Mouse (Mus musculus) forebrain, embryonic 16.5 days (tissue): ENCODE measurements around the gene Rsph1. TPM values are rescaled to one million over a fixed set of nuclear protein-coding genes. Genes with fewer than 3 reads are reported as not detected.

ENCODE experiments used
- ATAC-seq: fragments of 200-750 bp; cut with Nextera tagmentation; 2 replicates; pipeline ENCODE4 v1.8.0; 2017; ENCODE audit warnings: mild to moderate bottlenecking, moderate library complexity
- H3K27ac ChIP-seq: fragments of 300-500 bp; sonication (generic); 2 replicates; pipeline ENCODE4 v1.5.1; 2014; ENCODE audit warnings: low read length, control low read depth
- H3K27me3 ChIP-seq: fragments of 300-500 bp; sonication (generic); replicated peaks from 2 replicates; pipeline ENCODE4 v1.6.1; 2014; ENCODE audit warnings: low read length; ENCODE audit not compliant: control insufficient read depth, insufficient read depth
- H3K36me3 ChIP-seq: fragments of 300-500 bp; sonication (generic); 2 replicates; pipeline ENCODE4 v1.6.1; 2014; ENCODE audit not compliant: control insufficient read depth, insufficient read depth
- H3K4me1 ChIP-seq: fragments of 300-500 bp; sonication (generic); replicated peaks from 2 replicates; pipeline ENCODE4 v1.6.1; 2014; ENCODE audit warnings: low read length; ENCODE audit not compliant: control insufficient read depth, insufficient read depth
- H3K4me2 ChIP-seq: fragments of 300-500 bp; sonication (generic); 2 replicates; pipeline ENCODE4 v1.6.1; 2014; ENCODE audit warnings: mild to moderate bottlenecking, low read length, control low read depth
- H3K4me3 ChIP-seq: fragments of 300-500 bp; sonication (generic); replicated peaks from 2 replicates; pipeline ENCODE4 v1.5.1; 2014; ENCODE audit warnings: mild to moderate bottlenecking, low read length, control low read depth
- H3K9ac ChIP-seq: fragments of 300-500 bp; sonication (generic); replicated peaks from 2 replicates; pipeline ENCODE4 v1.6.1; 2014; ENCODE audit warnings: low read depth, low read length, control low read depth
- H3K9me3 ChIP-seq: fragments of 300-500 bp; sonication (generic); 2 replicates; pipeline ENCODE4 v1.6.1; 2016; ENCODE audit warnings: low read length; ENCODE audit not compliant: control insufficient read depth
- WGBS: fragments of 180-500 bp; shearing (Covaris S2); extraction: QIAGEN DNeasy Blood & Tissue Kit; methylation state at CpG from one replicate; pipeline ENCODE4 v1.1.7; 2014; 5-methylcytosine and 5-hydroxymethylcytosine counted together
- polyA plus RNA-seq: library from polyadenylated mRNA; unstranded; fragments of >200 nt; fragmentation: Nextera tagmentation; extraction: Ambion mirVana; gene quantifications from 2 replicates; pipeline ENCODE4 v1.2.1, GENCODE M21; 2015

The Rsph1 gene
- polyA plus RNA-seq, 1 experiment from 2014 or later, result 4.5 TPM

GRCm38 (mm10) chr17:31281830-31282686, 4.9 kb upstream of the Rsph1 start:
- H3K27ac ChIP-seq, result no peak overlapping the region
- ATAC-seq, result no peak
- H3K36me3 ChIP-seq, result no peaks in the 10 kb centered on the region
- H3K4me3 ChIP-seq, result no peak overlapping the region
- no peaks in the 10 kb centered on the region for H3K9me3 ChIP-seq
- no peaks in the 10 kb centered on the region for H3K27me3 ChIP-seq
- no peak overlapping the region for H3K9ac ChIP-seq
- H3K4me1 ChIP-seq, result peaks cover 10% of the 10 kb centered on the region
- no peak overlapping the region for H3K4me2 ChIP-seq
- 35% methylated on average over 19 of the region's 19 CpGs for WGBS

- WGBS, result 85% methylated on average over 6 of the region's 6 CpGs
- Histone ChIP-seq H3K9ac (no peak overlapping the region), H3K27me3 (no peaks in the 10 kb centered on the region), H3K36me3 (no peaks in the 10 kb centered on the region), H3K4me1 (peaks cover 14% of the 10 kb centered on the region), H3K9me3 (no peaks in the 10 kb centered on the region), H3K27ac (no peak overlapping the region), H3K4me3 (no peak overlapping the region), H3K4me2 (no peak overlapping the region)
- no peak for ATAC-seq
Measured at GRCm38 (mm10) chr17:31280269-31280668, 3.1 kb upstream of the Rsph1 start.

GRCm38 (mm10) chr17:31279541-31279940, 2.4 kb upstream of the Rsph1 start:
- H3K4me1 ChIP-seq, result peaks cover 14% of the 10 kb centered on the region
- no peak overlapping the region for H3K27ac ChIP-seq
- no peak overlapping the region for H3K9ac ChIP-seq
- no peaks in the 10 kb centered on the region for H3K9me3 ChIP-seq
- ATAC-seq, result no peak
- no peak overlapping the region for H3K4me2 ChIP-seq
- 91% methylated on average over 9 of the region's 9 CpGs for whole genome bisulfite sequencing
- H3K27me3 ChIP-seq, result no peaks in the 10 kb centered on the region
- H3K36me3 ChIP-seq, result no peaks in the 10 kb centered on the region
- no peak overlapping the region for H3K4me3 ChIP-seq

- no peak overlapping the region for H3K4me2 ChIP-seq
- no peaks in the 10 kb centered on the region for H3K9me3 ChIP-seq
- ATAC-seq, result no peak
- no peak overlapping the region for H3K4me3 ChIP-seq
- H3K4me1 ChIP-seq, result peaks cover 14% of the 10 kb centered on the region
- no peak overlapping the region for H3K9ac ChIP-seq
- no peak overlapping the region for H3K27ac ChIP-seq
- H3K27me3 ChIP-seq, result no peaks in the 10 kb centered on the region
- 86% methylated on average over 4 of the region's 4 CpGs for WGBS
- H3K36me3 ChIP-seq, result no peaks in the 10 kb centered on the region
Measured at GRCm38 (mm10) chr17:31277931-31278330, 748 bp upstream of the Rsph1 start.

GRCm38 (mm10) chr17:31276207-31276921, 819 bp downstream of the Rsph1 start:
- Histone ChIP-seq H3K4me1 (peaks cover 7% of the 10 kb centered on the region), H3K9me3 (no peaks in the 10 kb centered on the region), H3K27ac (no peak overlapping the region), H3K4me2 (peak overlapping the region; percentile 84), H3K27me3 (no peaks in the 10 kb centered on the region), H3K9ac (no peak overlapping the region), H3K4me3 (peak overlapping the region; percentile 48), H3K36me3 (no peaks in the 10 kb centered on the region)
- ATAC-seq, result no peak; the same call in 1 of the 2 replicates
- WGBS, result 21% methylated on average over 8 of the region's 9 CpGs

GRCm38 (mm10) chr17:31275181-31275580, 2.0 kb downstream of the Rsph1 start:
- no peaks in the 10 kb centered on the region for H3K9me3 ChIP-seq
- no peak overlapping the region for H3K4me3 ChIP-seq
- 78% methylated on average over 6 of the region's 6 CpGs for WGBS
- ATAC-seq, result no peak
- no peak overlapping the region for H3K4me2 ChIP-seq
- H3K27ac ChIP-seq, result no peak overlapping the region
- H3K4me1 ChIP-seq, result peaks cover 7% of the 10 kb centered on the region
- no peaks in the 10 kb centered on the region for H3K36me3 ChIP-seq
- H3K27me3 ChIP-seq, result no peaks in the 10 kb centered on the region
- H3K9ac ChIP-seq, result no peak overlapping the region

- Histone ChIP-seq H3K27ac (no peak overlapping the region), H3K27me3 (no peaks in the 10 kb centered on the region), H3K4me2 (no peak overlapping the region), H3K9ac (no peak overlapping the region), H3K9me3 (no peaks in the 10 kb centered on the region), H3K4me3 (no peak overlapping the region), H3K36me3 (no peaks in the 10 kb centered on the region), H3K4me1 (peaks cover 7% of the 10 kb centered on the region)
- ATAC-seq, result no peak
- WGBS, result 87% methylated on average over 8 of the region's 8 CpGs
Measured at GRCm38 (mm10) chr17:31273631-31274030, 3.6 kb downstream of the Rsph1 start.

- no peaks in the 10 kb centered on the region for H3K27me3 ChIP-seq
- no peak for ATAC-seq
- H3K4me1 ChIP-seq, result peaks cover 7% of the 10 kb centered on the region
- no peak overlapping the region for H3K27ac ChIP-seq
- H3K4me3 ChIP-seq, result no peak overlapping the region
- H3K9ac ChIP-seq, result no peak overlapping the region
- no peaks in the 10 kb centered on the region for H3K9me3 ChIP-seq
- H3K4me2 ChIP-seq, result no peak overlapping the region
- 88% methylated on average over 9 of the region's 9 CpGs for WGBS
- H3K36me3 ChIP-seq, result no peaks in the 10 kb centered on the region
Measured at GRCm38 (mm10) chr17:31272416-31273165, 4.6 kb downstream of the Rsph1 start.
